Mouse (Mus musculus): ENCODE measurements around the gene Dazap1. TPM values are rescaled to one million over a fixed set of nuclear protein-coding genes. Genes with fewer than 3 reads are reported as not detected.

Gene Dazap1
- polyA plus RNA-seq, 1 experiment from 2014 or later = 55.6 TPM

- whole genome bisulfite sequencing = 44% methylated on average over 7 of the region's 7 CpGs
- peaks cover 14% of the 10 kb centered on the region; the same call in 1 of the 2 replicates for H3K36me3 ChIP-seq (ENCODE audit: control insufficient read depth, insufficient read depth, low read length)
- DNase-seq (ENCODE audit: low spot score) (no peak), ATAC-seq (ENCODE audit: insufficient number of reproducible peaks, low FRiP score, low TSS enrichment, low read depth) (no peak)
- no peak overlapping the region for H3K27ac ChIP-seq (replicated peaks; ENCODE audit: low read depth, low read length)
- H3K4me2 ChIP-seq (ENCODE audit: low read depth, severe bottlenecking) = peak overlapping the region; percentile 2; the same call in 1 of the 2 replicates
- no peak overlapping the region; the same call in 1 of the 2 replicates for H3K4me3 ChIP-seq (ENCODE audit: low read depth, low read length)
- peaks cover 20% of the 10 kb centered on the region for H3K27me3 ChIP-seq (ENCODE audit: control insufficient read depth, insufficient read depth, low read length)
- no peak overlapping the region for H3K9ac ChIP-seq (ENCODE audit: low read length)
- no peaks in the 10 kb centered on the region for H3K9me3 ChIP-seq (ENCODE audit: control insufficient read depth, low read length)
- H3K4me1 ChIP-seq (ENCODE audit: control insufficient read depth, insufficient read depth, low read length) = peaks cover 29% of the 10 kb centered on the region
Measured at GRCm38 (mm10) chr10:80294788-80295303, 33.6 kb downstream of the Dazap1 start.

GRCm38 (mm10) chr10:80295618-80296425 is 34.5 kb downstream of the Dazap1 start, which contains the start of gene Apc2:
Gene Apc2 (plus strand): TSS chr10:80295977.
- H3K4me1 ChIP-seq (ENCODE audit: control insufficient read depth, insufficient read depth, low read length) = peaks cover 29% of the 10 kb centered on the region
- ATAC-seq (ENCODE audit: insufficient number of reproducible peaks, low FRiP score, low TSS enrichment, low read depth) = no peak
- H3K27me3 ChIP-seq (ENCODE audit: control insufficient read depth, insufficient read depth, low read length) = peaks cover 30% of the 10 kb centered on the region

GRCm38 (mm10) chr10:80296824-80297223 is 35.5 kb downstream of the Dazap1 start:
- H3K27me3 ChIP-seq (ENCODE audit: control insufficient read depth, insufficient read depth, low read length) = peaks cover 39% of the 10 kb centered on the region
- WGBS = 80% methylated on average over 5 of the region's 5 CpGs
- no peak overlapping the region; the same call in 1 of the 2 replicates for H3K4me2 ChIP-seq (ENCODE audit: low read depth, severe bottlenecking)
- no peak for ATAC-seq (ENCODE audit: insufficient number of reproducible peaks, low FRiP score, low TSS enrichment, low read depth)
- H3K36me3 ChIP-seq (ENCODE audit: control insufficient read depth, insufficient read depth, low read length) = peaks cover 14% of the 10 kb centered on the region; the same call in 1 of the 2 replicates
- H3K4me3 ChIP-seq (ENCODE audit: low read depth, low read length) = no peak overlapping the region
- H3K9me3 ChIP-seq (ENCODE audit: control insufficient read depth, low read length) = no peaks in the 10 kb centered on the region
- no peak for DNase-seq (ENCODE audit: low spot score)
- 0 out of 2 replicates have a peak overlapping the region, but pooled peaks have one; percentile 22 for H3K9ac ChIP-seq (ENCODE audit: low read length)
- H3K27ac ChIP-seq (replicated peaks; ENCODE audit: low read depth, low read length) = no peak overlapping the region
- H3K4me1 ChIP-seq (ENCODE audit: control insufficient read depth, insufficient read depth, low read length) = peaks cover 29% of the 10 kb centered on the region

More at GRCm38 (mm10) chr10:80295618-80296425, 34.5 kb downstream of the Dazap1 start, which contains the start of gene Apc2:
- peak; percentile 73 for DNase-seq (ENCODE audit: low spot score)
- Histone ChIP-seq H3K4me2 (ENCODE audit: low read depth, severe bottlenecking) (peak within 1 kb of the TSS; percentile 73), H3K9me3 (ENCODE audit: control insufficient read depth, low read length) (no peaks in the 10 kb centered on the region), H3K9ac (ENCODE audit: low read length) (peak within 1 kb of the TSS; percentile 43; the same call in 1 of the 2 replicates), H3K4me3 (ENCODE audit: low read depth, low read length) (peak within 1 kb of the TSS; percentile 34), H3K27ac (replicated peaks; ENCODE audit: low read depth, low read length) (peak within 1 kb of the TSS; percentile 36; the same call in 1 of the 2 replicates), H3K36me3 (ENCODE audit: control insufficient read depth, insufficient read depth, low read length) (peaks cover 14% of the 10 kb centered on the region; the same call in 1 of the 2 replicates)
- WGBS = 1% methylated on average over 26 of the region's 26 CpGs

- peaks cover 14% of the 10 kb centered on the region; the same call in 1 of the 2 replicates for H3K36me3 ChIP-seq (ENCODE audit: control insufficient read depth, insufficient read depth, low read length)
- no peak overlapping the region for H3K4me2 ChIP-seq (ENCODE audit: low read depth, severe bottlenecking)
- 74% methylated on average over 8 of the region's 8 CpGs for WGBS
- no peak overlapping the region for H3K4me3 ChIP-seq (ENCODE audit: low read depth, low read length)
- no peak overlapping the region for H3K27ac ChIP-seq (replicated peaks; ENCODE audit: low read depth, low read length)
- H3K9me3 ChIP-seq (ENCODE audit: control insufficient read depth, low read length) = no peaks in the 10 kb centered on the region
- no peak for DNase-seq (ENCODE audit: low spot score)
- H3K27me3 ChIP-seq (ENCODE audit: control insufficient read depth, insufficient read depth, low read length) = peaks cover 43% of the 10 kb centered on the region
- peaks cover 29% of the 10 kb centered on the region for H3K4me1 ChIP-seq (ENCODE audit: control insufficient read depth, insufficient read depth, low read length)
- H3K9ac ChIP-seq (ENCODE audit: low read length) = no peak overlapping the region
- no peak for ATAC-seq (ENCODE audit: insufficient number of reproducible peaks, low FRiP score, low TSS enrichment, low read depth)
Measured at GRCm38 (mm10) chr10:80297526-80298133, 36.3 kb downstream of the Dazap1 start.

GRCm38 (mm10) chr10:80298571-80299281 is 37.4 kb downstream of the Dazap1 start:
- no peak overlapping the region for H3K27ac ChIP-seq (replicated peaks; ENCODE audit: low read depth, low read length)
- no peaks in the 10 kb centered on the region for H3K9me3 ChIP-seq (ENCODE audit: control insufficient read depth, low read length)
- 5% methylated on average over 26 of the region's 26 CpGs for whole genome bisulfite sequencing
- peak overlapping the region; percentile 40 for H3K4me3 ChIP-seq (ENCODE audit: low read depth, low read length)
- peaks cover 21% of the 10 kb centered on the region for H3K4me1 ChIP-seq (ENCODE audit: control insufficient read depth, insufficient read depth, low read length)
- peaks cover 7% of the 10 kb centered on the region; the same call in 1 of the 2 replicates for H3K36me3 ChIP-seq (ENCODE audit: control insufficient read depth, insufficient read depth, low read length)
- H3K27me3 ChIP-seq (ENCODE audit: control insufficient read depth, insufficient read depth, low read length) = peaks cover 47% of the 10 kb centered on the region
- peak; percentile 65; the same call in 1 of the 2 replicates for ATAC-seq (ENCODE audit: insufficient number of reproducible peaks, low FRiP score, low TSS enrichment, low read depth)
- H3K4me2 ChIP-seq (ENCODE audit: low read depth, severe bottlenecking) = peak overlapping the region; percentile 63
- DNase-seq (ENCODE audit: low spot score) = peak; percentile 88
- H3K9ac ChIP-seq (ENCODE audit: low read length) = peak overlapping the region; percentile 53

- Histone ChIP-seq H3K9ac (ENCODE audit: low read length) (peak overlapping the region; percentile 53), H3K36me3 (ENCODE audit: control insufficient read depth, insufficient read depth, low read length) (peaks cover 3% of the 10 kb centered on the region; the same call in 1 of the 2 replicates), H3K4me1 (ENCODE audit: control insufficient read depth, insufficient read depth, low read length) (peaks cover 21% of the 10 kb centered on the region), H3K4me2 (ENCODE audit: low read depth, severe bottlenecking) (peak overlapping the region; percentile 63), H3K4me3 (ENCODE audit: low read depth, low read length) (peak overlapping the region; percentile 40), H3K27ac (replicated peaks; ENCODE audit: low read depth, low read length) (no peak overlapping the region), H3K27me3 (ENCODE audit: control insufficient read depth, insufficient read depth, low read length) (peaks cover 49% of the 10 kb centered on the region), H3K9me3 (ENCODE audit: control insufficient read depth, low read length) (no peaks in the 10 kb centered on the region)
- WGBS = 6% methylated on average over 15 of the region's 15 CpGs
- no peak for DNase-seq (ENCODE audit: low spot score)
- ATAC-seq (ENCODE audit: insufficient number of reproducible peaks, low FRiP score, low TSS enrichment, low read depth) = no peak
Measured at GRCm38 (mm10) chr10:80299301-80299700, 38.0 kb downstream of the Dazap1 start.

- peaks cover 21% of the 10 kb centered on the region for H3K4me1 ChIP-seq (ENCODE audit: control insufficient read depth, insufficient read depth, low read length)
- no peak overlapping the region for H3K9ac ChIP-seq (ENCODE audit: low read length)
- H3K27ac ChIP-seq (replicated peaks; ENCODE audit: low read depth, low read length) = no peak overlapping the region
- peaks cover 54% of the 10 kb centered on the region for H3K27me3 ChIP-seq (ENCODE audit: control insufficient read depth, insufficient read depth, low read length)
- whole genome bisulfite sequencing = 49% methylated on average over 10 of the region's 10 CpGs
- H3K36me3 ChIP-seq (ENCODE audit: control insufficient read depth, insufficient read depth, low read length) = no peaks in the 10 kb centered on the region
- peak overlapping the region; percentile 40; the same call in 1 of the 2 replicates for H3K4me3 ChIP-seq (ENCODE audit: low read depth, low read length)
- no peaks in the 10 kb centered on the region for H3K9me3 ChIP-seq (ENCODE audit: control insufficient read depth, low read length)
- H3K4me2 ChIP-seq (ENCODE audit: low read depth, severe bottlenecking) = peak overlapping the region; percentile 63; the same call in 1 of the 2 replicates
- no peak for ATAC-seq (ENCODE audit: insufficient number of reproducible peaks, low FRiP score, low TSS enrichment, low read depth)
- DNase-seq (ENCODE audit: low spot score) = no peak
Measured at GRCm38 (mm10) chr10:80299824-80300223, 38.5 kb downstream of the Dazap1 start.

Measured in limb, embryonic 11.5 days (tissue).